Mouse (Mus musculus) testis, postnatal 14 days (tissue): Measurements from ENCODE around the gene Trim34a.
A peak's percentile ranks its signal among the peaks of the same experiment; 100 is the strongest.
"Not testable (repeated sequence)": the region's sequence is repeated elsewhere in the genome, so short reads cannot be mapped to it uniquely, and the experiment has no call there.

Experiments
- DNase-seq: peaks from one replicate; pipeline ENCODE4 v3.0.0; 2021; ENCODE audit warnings: low spot score

The Trim34a gene

GRCm38 (mm10) chr7:104244287-104245181, at the start of gene Trim34a:
Trim34a (plus strand) TSS chr7:104244457.
- peak; percentile 48 for DNase-seq

DNA sequence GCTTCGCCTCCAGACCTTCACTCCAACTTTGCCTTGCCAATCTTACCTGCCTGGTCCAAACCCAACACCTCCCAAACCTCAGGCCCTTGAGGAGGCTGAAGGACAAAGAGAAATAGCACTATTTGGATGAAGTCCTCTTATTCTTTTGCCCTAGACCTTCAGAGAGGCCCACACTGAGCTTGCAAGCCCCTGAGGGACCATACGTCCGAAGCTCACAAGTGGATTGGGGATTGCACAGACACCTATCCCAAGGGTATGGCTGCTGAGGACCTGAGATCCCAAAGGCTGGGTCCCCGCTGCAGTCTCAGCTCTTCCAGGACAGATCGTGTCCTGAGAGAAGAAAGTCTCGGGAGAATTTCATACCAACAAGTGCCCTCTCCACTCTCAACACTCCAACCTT, 48.4 kb upstream of the Trim34a start, which contains the start of gene Olfr649:
Gene Olfr649 (minus strand): TSS at position 101 of the 400 bp plus-strand sequence.
- DNase-seq: no peak

DNA sequence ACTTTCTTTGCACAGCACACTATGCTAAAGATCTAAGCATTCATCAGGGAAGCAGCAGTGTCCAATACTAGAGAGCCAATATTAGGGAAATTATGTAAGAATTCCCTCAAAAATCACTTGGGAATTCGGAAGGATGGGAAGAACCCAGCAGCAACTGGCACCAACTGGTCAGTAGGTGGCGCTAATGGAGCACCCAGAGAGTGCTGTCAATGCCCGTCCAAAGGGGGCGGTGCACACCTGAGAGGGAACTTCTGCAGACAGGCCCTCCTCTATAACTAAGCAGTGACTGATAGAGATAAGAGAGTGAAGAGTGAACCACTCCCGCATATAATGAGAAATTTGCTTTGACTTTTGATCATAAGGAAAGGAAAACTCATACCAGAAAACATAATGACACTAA, 44.4 kb upstream of the Trim34a start:
- peak; percentile 35 for DNase-seq

- DNase-seq: no peak
These were observed 38.1 kb upstream of the Trim34a start for GRCm38 (mm10) chr7:104206197-104206596.

DNA sequence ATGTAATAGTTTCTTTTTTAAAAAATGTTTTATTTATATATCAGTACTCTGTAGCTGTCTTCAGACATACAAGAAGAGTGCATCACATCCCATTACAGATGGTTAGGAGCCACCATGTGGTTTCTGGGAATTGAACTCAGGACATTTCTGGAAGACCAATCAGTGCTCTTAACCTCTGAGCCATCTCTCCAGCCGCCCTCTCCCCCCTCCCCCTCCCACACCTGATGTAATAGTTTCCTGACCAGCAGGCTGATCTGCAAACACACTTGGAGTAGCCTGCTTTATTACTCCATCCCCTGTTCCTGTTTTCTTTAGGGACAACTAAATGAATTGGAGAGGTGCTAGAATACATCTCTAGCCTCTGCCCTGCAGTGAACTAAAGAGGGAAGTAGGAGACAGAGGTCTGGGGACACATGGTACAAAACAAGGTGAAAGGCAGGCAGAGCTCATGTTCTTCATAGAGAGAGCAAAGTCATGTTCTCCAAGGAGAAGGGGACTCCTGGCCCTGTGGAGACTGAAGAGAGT, 28.2 kb upstream of the Trim34a start:
- DNase-seq: no peak

GRCm38 (mm10) chr7:104217881-104218280, 26.4 kb upstream of the Trim34a start:
- no peak for DNase-seq

DNA sequence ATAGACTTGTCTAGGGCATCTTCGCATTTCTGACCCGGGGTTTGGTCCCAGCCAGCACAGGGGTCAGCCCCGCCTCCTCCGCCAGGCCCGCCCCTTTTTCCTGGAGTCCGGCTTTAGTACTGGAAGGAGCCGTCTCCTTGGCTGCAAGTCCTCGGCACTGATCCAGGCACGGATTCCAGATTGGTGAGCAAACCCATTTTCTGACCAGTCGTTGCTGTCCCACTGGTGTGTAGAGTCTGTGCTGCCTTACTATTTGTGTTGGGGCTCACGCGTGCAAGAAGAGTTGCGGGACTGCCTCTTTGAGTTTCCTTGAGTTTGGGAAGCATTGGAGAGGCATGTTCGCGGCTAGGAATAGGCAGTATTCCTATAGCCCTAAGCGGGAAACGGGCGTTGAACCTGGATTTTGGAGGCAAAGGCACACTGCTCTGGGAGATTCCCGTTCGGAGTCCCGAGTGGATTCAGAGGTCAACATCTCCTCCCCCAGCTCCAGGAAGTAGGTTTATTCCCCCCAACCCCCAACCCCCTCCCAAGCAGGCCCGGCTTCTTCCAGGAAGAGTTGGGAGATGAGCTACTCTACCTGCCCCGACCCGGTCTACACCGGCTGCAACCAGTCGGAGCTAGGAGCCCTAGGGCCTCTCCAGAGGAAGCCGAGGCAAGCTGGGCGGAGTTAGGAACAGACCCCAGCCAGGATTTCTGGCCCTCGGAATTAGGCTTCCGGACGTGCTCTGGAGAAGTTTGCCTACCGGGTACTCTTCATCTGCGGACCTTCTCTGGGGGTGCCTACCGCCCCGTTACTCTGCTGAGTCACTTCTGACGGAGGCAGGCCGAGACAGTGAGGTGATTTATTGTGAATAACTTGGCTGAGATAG, 25.3 kb upstream of the Trim34a start, which contains the start of gene Trim6:
Gene Trim6 (plus strand): TSS at position 93 of the 869 bp plus-strand sequence.
- DNase-seq: peak; percentile 73

- no peak for DNase-seq
These were observed 13.1 kb upstream of the Trim34a start for GRCm38 (mm10) chr7:104231203-104231602.

- no peak for DNase-seq
These were observed 3.4 kb upstream of the Trim34a start for GRCm38 (mm10) chr7:104240857-104241256.

GRCm38 (mm10) chr7:104243616-104244015, 641 bp upstream of the Trim34a start:
- no peak for DNase-seq

- DNase-seq: not testable (repeated sequence)
These were observed 16.1 kb downstream of the Trim34a start for GRCm38 (mm10) chr7:104260380-104260779.

GRCm38 (mm10) chr7:104265335-104265734, 21.1 kb downstream of the Trim34a start:
- DNase-seq: not testable (repeated sequence)

DNA sequence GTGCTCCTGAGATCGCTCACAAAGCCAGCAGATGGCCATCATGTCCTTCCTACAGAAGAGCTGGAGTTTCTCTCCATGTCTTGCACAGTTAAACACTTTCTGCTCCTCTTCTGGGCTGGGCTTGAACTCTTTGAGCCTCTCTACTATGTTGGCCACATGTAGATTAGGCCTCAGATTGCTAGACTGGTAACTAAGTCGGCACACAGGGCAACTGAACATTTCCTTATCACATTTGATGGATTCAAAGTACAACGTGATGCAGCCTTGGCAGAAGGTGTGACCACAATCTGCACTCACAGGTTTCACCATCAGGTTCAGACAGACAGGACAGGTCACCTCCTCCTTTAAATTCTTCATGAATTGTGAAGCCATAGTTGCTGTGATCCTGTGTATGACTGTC, 35.1 kb downstream of the Trim34a start:
- DNase-seq: not testable (repeated sequence)

GRCm38 (mm10) chr7:104287576-104288443, 43.6 kb downstream of the Trim34a start, which contains the start of gene Trim5:
Trim5 (minus strand) TSS chr7:104288094.
- not testable (repeated sequence) for DNase-seq

- DNase-seq: no peak
These were observed 46.4 kb downstream of the Trim34a start for GRCm38 (mm10) chr7:104290641-104291040.

- no peak for DNase-seq
These were observed 47.6 kb downstream of the Trim34a start for GRCm38 (mm10) chr7:104291638-104292400.
